Mouse (Mus musculus) megakaryocyte, embryonic 14.5 days (primary cell): ENCODE measurements around the gene Setx.

Source experiments
- FLI1 ChIP-seq: IDR thresholded peaks from 2 replicates; pipeline ENCODE4 v1.6.1; 2012; ENCODE audit warnings: low read length, inconsistent platforms, mixed read lengths
- GATA1 ChIP-seq: IDR thresholded peaks from 3 replicates; pipeline ENCODE4 v1.6.1; 2012; ENCODE audit warnings: mixed read lengths, low read length, inconsistent platforms, borderline replicate concordance

DNA sequence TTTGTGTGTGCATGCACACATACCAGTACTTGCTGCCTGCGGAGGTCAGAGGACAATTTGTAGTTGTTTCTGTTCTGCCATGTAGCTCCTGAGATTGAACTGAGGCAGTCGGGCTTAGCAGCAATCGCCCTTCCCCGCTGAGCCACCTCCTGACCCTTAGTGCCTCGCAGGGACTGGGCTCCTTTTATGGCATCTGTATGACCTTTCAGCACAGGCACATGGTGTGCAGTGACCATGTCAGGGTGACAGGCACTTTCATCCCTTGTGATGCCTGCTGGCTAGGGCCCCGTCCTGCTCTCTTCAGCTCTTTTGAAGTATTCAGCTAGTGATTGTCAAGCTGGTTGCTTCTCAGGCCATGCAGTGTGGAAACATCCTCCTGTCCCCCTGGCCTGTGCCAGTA, 62.2 kb downstream of the Setx start:
- TF ChIP-seq GATA1 (no peak), FLI1 (no peak)
